Mouse (Mus musculus): ENCODE measurements around the gene Pcbp1.

Pcbp1 gene

DNA sequence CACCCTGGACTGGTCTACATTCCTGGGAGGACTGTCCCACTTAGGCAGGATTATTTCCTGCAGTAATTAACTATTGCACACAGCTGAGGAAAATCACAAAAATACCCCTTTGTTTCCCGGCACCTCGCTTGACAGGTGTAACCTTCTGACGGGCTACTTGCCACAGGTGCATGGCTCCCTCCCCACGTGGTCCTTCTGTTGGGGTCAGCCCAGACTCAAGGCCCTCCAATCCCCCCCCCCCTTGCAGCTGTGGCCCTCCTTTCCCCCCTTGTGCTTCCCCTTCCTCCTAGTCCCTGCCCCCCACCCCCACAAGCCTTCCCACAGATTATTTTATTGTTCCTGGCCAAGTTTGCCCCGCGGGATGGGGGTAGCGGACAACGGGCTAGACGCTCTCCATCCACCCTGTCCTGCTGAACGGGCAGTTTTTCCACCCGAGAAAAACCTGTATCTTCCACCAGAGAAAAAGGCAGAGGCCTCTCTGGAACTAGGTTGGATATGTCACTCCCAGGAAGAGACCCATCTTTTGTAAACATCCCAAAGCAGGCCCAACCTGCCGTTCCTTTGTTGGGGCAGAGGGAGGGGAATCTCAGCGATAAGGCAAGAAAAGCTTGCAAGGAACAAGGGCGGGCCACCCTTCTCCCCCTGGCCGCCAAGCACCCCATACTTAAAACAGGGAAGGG is 2.2 kb downstream of the Pcbp1 start:
- no peak for DNase-seq

GRCm38 (mm10) chr6:86523242-86523754 is 2.8 kb downstream of the Pcbp1 start:
- no peak for DNase-seq

DNA sequence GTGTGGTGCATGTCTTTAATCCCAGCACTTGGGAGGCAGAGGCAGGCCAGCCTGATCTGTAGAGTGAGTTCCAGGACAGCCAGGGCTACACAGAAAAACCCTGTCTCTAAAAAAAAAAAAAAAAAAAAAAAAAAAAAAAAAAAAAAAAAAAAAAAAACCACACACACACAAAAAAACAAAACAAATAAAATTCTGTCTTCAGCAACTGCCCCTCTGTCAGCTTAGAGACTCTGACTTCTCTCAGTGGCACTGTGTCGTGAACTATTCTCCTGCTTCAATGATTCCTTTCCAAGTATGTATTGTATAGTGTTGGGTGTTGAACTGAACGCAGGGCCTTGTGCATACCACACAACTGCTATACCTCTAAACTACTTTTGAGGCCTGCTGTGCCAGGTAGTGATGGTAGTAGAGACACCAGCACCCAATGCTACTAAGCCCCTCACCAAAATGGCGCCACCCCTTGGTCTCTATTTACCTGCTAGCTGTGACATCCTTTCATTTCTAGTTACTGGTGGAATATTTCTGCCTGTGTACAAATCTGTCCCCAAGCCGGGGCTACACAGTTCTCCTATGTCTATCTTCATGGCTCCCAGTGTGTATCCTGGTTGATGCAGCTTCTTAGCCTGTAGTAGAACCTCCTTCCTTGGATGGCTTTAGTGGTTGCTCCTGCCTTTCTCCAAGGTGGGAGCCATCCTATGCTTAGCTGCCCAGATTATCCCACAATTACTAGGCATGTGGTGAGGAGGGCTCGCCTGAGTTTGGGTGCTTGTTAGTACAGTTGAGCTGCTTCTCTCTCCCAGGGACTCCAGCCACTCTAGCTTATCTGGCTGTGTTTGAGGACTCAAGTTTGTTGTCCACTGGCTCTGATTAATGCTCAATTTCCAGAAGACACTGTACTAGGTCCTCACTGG is 3.9 kb downstream of the Pcbp1 start:
- DNase-seq, result no peak

DNA sequence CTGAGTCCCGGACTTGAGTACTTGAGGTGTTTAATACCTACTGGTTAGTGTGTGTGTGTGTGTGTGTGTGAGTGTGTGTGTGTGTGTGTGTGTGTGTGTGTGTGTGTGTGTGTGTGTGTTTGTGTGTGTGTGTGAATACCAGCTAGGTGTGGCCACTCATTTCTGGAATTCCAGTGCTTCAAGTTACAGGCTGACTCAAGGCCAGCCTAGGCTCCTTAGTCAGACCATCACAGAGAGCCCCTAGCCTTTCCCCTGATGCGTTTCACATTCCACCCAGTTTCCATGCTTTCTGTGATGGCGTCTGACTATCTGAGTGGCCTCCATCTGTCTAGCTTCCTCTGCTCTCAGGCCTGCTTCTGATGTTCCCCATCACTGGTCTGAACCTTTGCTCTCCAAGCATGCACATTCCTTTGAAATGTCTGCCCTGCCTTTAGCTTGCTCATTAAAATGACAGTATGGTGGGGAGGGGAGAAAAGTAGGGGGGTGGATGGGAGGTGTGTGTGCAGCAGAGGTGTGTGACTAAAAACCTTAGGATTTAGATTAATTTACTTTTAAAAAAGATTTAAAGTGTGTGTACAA is 6.3 kb downstream of the Pcbp1 start:
- no peak for DNase-seq

GRCm38 (mm10) chr6:86516021-86516420 is 10.1 kb downstream of the Pcbp1 start:
- DNase-seq, result no peak

DNA sequence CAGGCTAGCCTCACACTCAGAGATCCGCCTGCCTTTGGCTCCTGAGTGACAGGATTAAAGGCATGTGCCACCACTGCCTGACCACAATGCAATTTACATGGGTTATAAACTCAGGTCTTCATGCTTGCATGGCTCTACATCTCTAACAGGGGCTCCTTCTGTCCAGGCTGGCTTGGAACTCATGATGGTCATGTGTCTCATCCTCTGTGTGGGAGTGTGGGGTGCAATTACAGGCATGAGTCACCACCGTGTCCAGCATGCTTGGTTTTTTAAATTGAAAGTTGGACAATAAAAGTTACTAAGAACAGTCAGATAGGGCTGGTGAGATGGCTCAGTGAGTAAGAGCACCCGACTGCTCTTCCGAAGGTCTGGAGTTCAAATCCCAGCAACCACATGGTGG is 12.8 kb downstream of the Pcbp1 start:
- DNase-seq, result no peak

- no peak for DNase-seq
Observed at GRCm38 (mm10) chr6:86510979-86511378, 15.1 kb downstream of the Pcbp1 start.

GRCm38 (mm10) chr6:86509866-86510200 is 16.3 kb downstream of the Pcbp1 start:
- DNase-seq, result no peak

DNA sequence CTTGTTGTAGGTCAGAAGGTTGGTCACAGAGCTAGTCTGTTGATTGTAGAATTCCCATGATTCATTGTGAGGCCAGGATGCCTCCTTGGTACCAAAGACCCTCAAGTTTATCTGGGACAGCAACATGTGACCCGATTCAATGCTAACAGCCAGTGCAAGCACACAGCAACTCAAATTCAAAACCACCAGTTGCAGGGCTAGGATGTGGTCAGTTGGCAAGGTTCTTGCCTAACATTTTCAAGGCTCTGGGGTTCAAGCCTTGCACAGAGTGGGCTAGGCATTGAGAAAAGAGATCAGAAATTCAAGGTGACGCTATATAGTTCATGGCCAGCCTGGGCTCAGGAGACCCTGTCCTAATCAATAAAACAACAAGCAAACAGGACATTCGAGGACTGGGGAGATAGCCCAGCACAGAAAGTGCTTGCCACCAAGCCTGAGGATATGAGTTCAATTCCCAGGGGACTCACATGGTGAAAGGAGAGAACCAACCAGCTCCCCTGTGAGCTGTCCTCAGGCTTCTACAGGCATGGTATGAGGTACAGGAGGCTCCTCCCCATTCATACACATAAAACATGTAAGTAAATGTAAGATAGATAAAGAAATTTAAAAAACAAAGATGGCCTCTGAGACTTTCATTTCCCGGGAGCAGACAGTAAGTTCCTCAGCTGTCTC is 16.8 kb downstream of the Pcbp1 start:
- no peak for DNase-seq

DNA sequence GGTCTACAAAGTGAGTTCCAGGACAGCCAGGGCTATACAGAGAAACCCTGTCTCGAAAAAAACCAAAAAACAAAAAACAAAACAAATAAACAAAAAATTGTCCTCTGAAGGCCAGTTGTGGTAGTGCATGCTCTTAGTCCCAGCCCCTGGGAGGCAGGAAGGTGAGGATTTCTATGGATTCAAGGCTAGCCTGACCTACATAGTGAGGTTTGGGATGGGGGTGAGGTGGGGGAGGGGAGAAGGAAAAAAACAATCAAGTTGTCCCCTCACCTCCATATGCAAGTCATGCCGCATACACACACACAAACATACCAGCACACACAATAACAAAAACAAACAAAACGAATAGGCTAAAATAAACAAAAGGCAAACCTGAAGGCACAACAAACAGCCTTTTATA is 17.4 kb downstream of the Pcbp1 start:
- DNase-seq, result no peak

- no peak for DNase-seq
Observed at GRCm38 (mm10) chr6:86507116-86507515, 19.0 kb downstream of the Pcbp1 start.

DNA sequence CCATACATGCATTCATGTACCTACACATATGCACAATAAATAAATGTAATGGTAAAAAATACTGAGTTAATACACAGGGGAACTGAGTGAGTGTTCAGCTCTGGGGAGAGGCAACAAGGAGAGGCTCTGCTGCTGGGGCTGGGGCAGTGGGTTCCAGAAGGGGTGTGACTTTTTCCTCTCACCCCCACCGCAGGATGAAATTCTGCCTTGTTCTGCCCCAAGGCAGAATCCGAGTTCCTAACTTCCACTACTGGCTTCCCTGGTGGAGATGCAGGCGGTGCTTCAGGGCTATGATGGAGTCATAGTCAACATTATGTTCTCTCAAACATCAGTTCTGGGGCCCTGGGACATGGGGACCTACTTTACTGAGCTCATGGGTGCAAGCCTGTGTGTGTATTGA is 19.8 kb downstream of the Pcbp1 start:
- no peak for DNase-seq

- DNase-seq, result no peak
Observed at GRCm38 (mm10) chr6:86505671-86506070, 20.4 kb downstream of the Pcbp1 start.

GRCm38 (mm10) chr6:86503513-86503912 is 22.6 kb downstream of the Pcbp1 start:
- no peak for DNase-seq

DNA sequence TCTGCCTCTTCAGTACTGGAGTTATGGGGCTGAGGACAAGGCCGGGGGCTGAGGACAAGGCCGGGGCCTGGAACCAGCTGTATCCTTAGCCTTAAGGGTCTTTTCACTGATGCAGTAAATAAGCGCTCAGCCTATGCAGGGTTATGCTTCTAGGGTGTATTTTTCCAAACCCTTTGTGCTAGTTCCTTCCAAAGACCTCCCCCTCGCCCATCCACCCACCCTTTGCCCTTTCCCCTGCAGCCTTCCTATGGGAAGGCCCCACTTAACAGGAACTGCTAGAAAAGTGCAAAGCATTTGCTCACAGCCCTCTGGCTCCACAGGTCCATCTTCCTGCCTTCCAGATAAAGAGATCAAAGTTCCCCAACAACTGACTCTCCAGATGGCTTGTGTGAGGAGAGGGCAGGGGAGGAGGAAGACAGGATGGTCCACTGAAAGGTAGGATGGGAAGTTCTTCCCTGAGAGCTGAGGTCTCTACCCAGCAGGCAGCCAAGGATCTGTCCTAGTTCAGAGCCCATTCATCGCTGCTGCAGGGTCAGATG is 26.5 kb downstream of the Pcbp1 start:
- DNase-seq, result no peak

GRCm38 (mm10) chr6:86497942-86498732 is 28.0 kb downstream of the Pcbp1 start:
- no peak for DNase-seq

- no peak for DNase-seq
Observed at GRCm38 (mm10) chr6:86497071-86497815, 28.9 kb downstream of the Pcbp1 start.

- no peak for DNase-seq
Observed at GRCm38 (mm10) chr6:86496585-86496984, 29.5 kb downstream of the Pcbp1 start.

DNA sequence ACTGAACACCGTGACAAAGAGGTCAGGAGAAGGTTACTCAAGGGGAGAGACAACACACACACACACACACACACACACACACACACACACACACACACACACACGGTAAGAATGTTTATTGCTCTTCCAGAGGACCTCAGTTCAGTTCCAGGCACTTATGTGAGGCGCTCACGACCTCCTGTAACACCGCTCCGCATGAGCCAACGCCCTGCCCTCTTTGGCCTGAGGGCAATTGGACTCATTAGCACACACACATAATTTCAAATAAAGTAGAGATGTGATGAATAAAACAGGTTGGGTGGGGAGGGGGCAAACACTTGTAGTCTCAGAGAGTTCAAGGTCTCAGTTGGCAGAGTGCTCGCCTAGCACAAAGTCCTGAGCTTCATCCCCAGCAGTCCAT is 30.0 kb downstream of the Pcbp1 start:
- DNase-seq, result no peak

DNA sequence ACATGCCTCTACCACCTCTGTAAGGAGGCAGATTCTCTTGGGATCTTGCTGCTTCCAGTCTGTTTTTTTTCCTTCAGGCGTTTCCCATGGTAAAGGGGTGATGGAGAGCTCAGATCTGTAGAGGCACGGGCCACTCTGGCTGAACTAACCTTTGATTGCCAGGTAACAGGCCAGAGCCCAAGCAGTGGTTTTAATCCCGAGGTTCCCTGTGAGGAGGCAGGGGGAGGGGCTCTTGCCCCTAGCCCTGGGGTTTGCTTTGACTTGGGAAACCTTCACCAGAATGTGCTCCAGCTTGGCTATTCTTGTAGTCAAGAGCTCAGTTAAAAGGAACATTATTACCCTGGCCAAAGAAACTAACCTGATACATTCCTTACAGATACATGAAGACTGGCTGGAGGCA is 30.5 kb downstream of the Pcbp1 start:
- no peak for DNase-seq

- DNase-seq, result no peak
Observed at GRCm38 (mm10) chr6:86494767-86495166, 31.4 kb downstream of the Pcbp1 start.

Measured in layer of hippocampus, adult 9-11 months (tissue).